Mouse (Mus musculus): ENCODE measurements around the gene Olfr481. TPM values are rescaled to one million over a fixed set of nuclear protein-coding genes. Genes with fewer than 3 reads are reported as not detected.

Olfr481 gene
- total and polyA plus RNA-seq, 2 experiments from 2014 or later = not detected

GRCm38 (mm10) chr7:108121416-108121815 lies 41.8 kb downstream of the Olfr481 start:
- Histone ChIP-seq H3K36me3 (ENCODE audit: insufficient read depth) (no peaks in the 10 kb centered on the region), H3K4me2 (ENCODE audit: low read depth) (no peak overlapping the region), H3K4me3 (ENCODE audit: low read depth, low read length) (no peak overlapping the region), H3K27ac (ENCODE audit: low read depth, low read length) (no peak overlapping the region), H3K4me1 (ENCODE audit: insufficient read depth) (no peaks in the 10 kb centered on the region), H3K27me3 (ENCODE audit: insufficient read depth, low read length) (no peaks in the 10 kb centered on the region), H3K9ac (no peak overlapping the region), H3K9me3 (ENCODE audit: low read length) (no peaks in the 10 kb centered on the region)
- no peak for TF ChIP-seq CTCF (IDR thresholded peaks at IDR 0.05; ENCODE audit: low read depth)
- ATAC-seq (no peak), DNase-seq (no peak)
- 69% methylated on average over 1 of the region's 1 CpGs for WGBS

GRCm38 (mm10) chr7:108127349-108127748 lies 47.7 kb downstream of the Olfr481 start, which contains the start of gene Olfr484:
TSS of gene Olfr484 (minus strand) at chr7:108127449.
- Histone ChIP-seq H3K9me3 (ENCODE audit: low read length) (no peaks in the 10 kb centered on the region), H3K27me3 (ENCODE audit: insufficient read depth, low read length) (no peaks in the 10 kb centered on the region), H3K4me3 (ENCODE audit: low read depth, low read length) (no peak within 1 kb of the TSS), H3K9ac (no peak within 1 kb of the TSS), H3K4me2 (ENCODE audit: low read depth) (no peak within 1 kb of the TSS), H3K4me1 (ENCODE audit: insufficient read depth) (no peaks in the 10 kb centered on the region), H3K27ac (ENCODE audit: low read depth, low read length) (no peak within 1 kb of the TSS), H3K36me3 (ENCODE audit: insufficient read depth) (no peaks in the 10 kb centered on the region)
- ATAC-seq (no peak), DNase-seq (no peak)
- no peak for TF ChIP-seq CTCF (IDR thresholded peaks at IDR 0.05; ENCODE audit: low read depth)

Other genes starting within 250 kb of the Olfr481 start
- gene Olfr470, start 232.4 kb upstream of the Olfr481 start, total RNA-seq (2014; rRNA removed) = not detected in 2 replicates
- not detected in 2 replicates for gene Olfr470, start 232.4 kb upstream of the Olfr481 start, polyA plus RNA-seq (2015; fragmentation: Nextera tagmentation; extraction: Ambion mirVana)
- not detected in 2 replicates for gene Olfr472, start 182.0 kb upstream of the Olfr481 start, total RNA-seq (2014; rRNA removed)
- gene Olfr472, start 182.0 kb upstream of the Olfr481 start, polyA plus RNA-seq (2015; fragmentation: Nextera tagmentation; extraction: Ambion mirVana) = not detected in 2 replicates
- gene Olfr473, start 149.4 kb upstream of the Olfr481 start, total RNA-seq (2014; rRNA removed) = not detected in 2 replicates
- gene Olfr473, start 149.4 kb upstream of the Olfr481 start, polyA plus RNA-seq (2015; fragmentation: Nextera tagmentation; extraction: Ambion mirVana) = not detected in 2 replicates
- not detected in 2 replicates for gene Olfr474, start 125.2 kb upstream of the Olfr481 start, total RNA-seq (2014; rRNA removed)
- not detected in 2 replicates for gene Olfr474, start 125.2 kb upstream of the Olfr481 start, polyA plus RNA-seq (2015; fragmentation: Nextera tagmentation; extraction: Ambion mirVana)
- gene Olfr476, start 115.1 kb upstream of the Olfr481 start, total RNA-seq (2014; rRNA removed) = not detected in 2 replicates
- gene Olfr476, start 115.1 kb upstream of the Olfr481 start, polyA plus RNA-seq (2015; fragmentation: Nextera tagmentation; extraction: Ambion mirVana) = not detected in 2 replicates
- gene Olfr477, start 93.2 kb upstream of the Olfr481 start, total RNA-seq (2014; rRNA removed) = not detected in 2 replicates
- not detected in 2 replicates for gene Olfr477, start 93.2 kb upstream of the Olfr481 start, polyA plus RNA-seq (2015; fragmentation: Nextera tagmentation; extraction: Ambion mirVana)
- gene Olfr478, start 45.9 kb upstream of the Olfr481 start, total RNA-seq (2014; rRNA removed) = not detected in 2 replicates
- not detected in 2 replicates for gene Olfr478, start 45.9 kb upstream of the Olfr481 start, polyA plus RNA-seq (2015; fragmentation: Nextera tagmentation; extraction: Ambion mirVana)
- gene Olfr479, start 29.2 kb upstream of the Olfr481 start, total RNA-seq (2014; rRNA removed) = not detected in 2 replicates
- not detected in 2 replicates for gene Olfr479, start 29.2 kb upstream of the Olfr481 start, polyA plus RNA-seq (2015; fragmentation: Nextera tagmentation; extraction: Ambion mirVana)
- not detected in 2 replicates for gene Olfr480, start 12.5 kb upstream of the Olfr481 start, total RNA-seq (2014; rRNA removed)
- gene Olfr480, start 12.5 kb upstream of the Olfr481 start, polyA plus RNA-seq (2015; fragmentation: Nextera tagmentation; extraction: Ambion mirVana) = not detected in 2 replicates
- not detected in 2 replicates for gene Olfr482, start 17.7 kb downstream of the Olfr481 start, total RNA-seq (2014; rRNA removed)
- 0.08 TPM in 1 of 2 replicates, not detected in the other for gene Olfr482, start 17.7 kb downstream of the Olfr481 start, polyA plus RNA-seq (2015; fragmentation: Nextera tagmentation; extraction: Ambion mirVana)
- not detected in 2 replicates for gene Olfr483, start 21.0 kb downstream of the Olfr481 start, total RNA-seq (2014; rRNA removed)
- gene Olfr483, start 21.0 kb downstream of the Olfr481 start, polyA plus RNA-seq (2015; fragmentation: Nextera tagmentation; extraction: Ambion mirVana) = not detected in 2 replicates
- not detected in 2 replicates for gene Olfr484, start 47.6 kb downstream of the Olfr481 start, total RNA-seq (2014; rRNA removed)
- not detected in 2 replicates for gene Olfr484, start 47.6 kb downstream of the Olfr481 start, polyA plus RNA-seq (2015; fragmentation: Nextera tagmentation; extraction: Ambion mirVana)
- not detected in 2 replicates for gene Olfr485, start 80.0 kb downstream of the Olfr481 start, total RNA-seq (2014; rRNA removed)
- gene Olfr485, start 80.0 kb downstream of the Olfr481 start, polyA plus RNA-seq (2015; fragmentation: Nextera tagmentation; extraction: Ambion mirVana) = not detected in 2 replicates
- gene Olfr486, start 92.9 kb downstream of the Olfr481 start, total RNA-seq (2014; rRNA removed) = not detected in 2 replicates
- not detected in 2 replicates for gene Olfr486, start 92.9 kb downstream of the Olfr481 start, polyA plus RNA-seq (2015; fragmentation: Nextera tagmentation; extraction: Ambion mirVana)
- not detected in 2 replicates for gene Olfr487, start 134.8 kb downstream of the Olfr481 start, total RNA-seq (2014; rRNA removed)
- not detected in 2 replicates for gene Olfr487, start 134.8 kb downstream of the Olfr481 start, polyA plus RNA-seq (2015; fragmentation: Nextera tagmentation; extraction: Ambion mirVana)
- not detected in 2 replicates for gene Olfr488, start 178.5 kb downstream of the Olfr481 start, total RNA-seq (2014; rRNA removed)
- gene Olfr488, start 178.5 kb downstream of the Olfr481 start, polyA plus RNA-seq (2015; fragmentation: Nextera tagmentation; extraction: Ambion mirVana) = not detected in 2 replicates
- gene Olfr490, start 209.1 kb downstream of the Olfr481 start, total RNA-seq (2014; rRNA removed) = not detected in 2 replicates
- not detected in 2 replicates for gene Olfr490, start 209.1 kb downstream of the Olfr481 start, polyA plus RNA-seq (2015; fragmentation: Nextera tagmentation; extraction: Ambion mirVana)
- not detected in 2 replicates for gene Olfr491, start 233.6 kb downstream of the Olfr481 start, total RNA-seq (2014; rRNA removed)
- gene Olfr491, start 233.6 kb downstream of the Olfr481 start, polyA plus RNA-seq (2015; fragmentation: Nextera tagmentation; extraction: Ambion mirVana) = not detected in 2 replicates
- not detected in 2 replicates for gene Olfr492, start 243.8 kb downstream of the Olfr481 start, total RNA-seq (2014; rRNA removed)
- not detected in 2 replicates for gene Olfr492, start 243.8 kb downstream of the Olfr481 start, polyA plus RNA-seq (2015; fragmentation: Nextera tagmentation; extraction: Ambion mirVana)

All from forebrain, postnatal 0 days (tissue).